Mouse (Mus musculus): ENCODE measurements around the gene Psmb2. TPM values are rescaled to one million over a fixed set of nuclear protein-coding genes. Genes with fewer than 3 reads are reported as not detected.
A peak's percentile ranks its signal among the peaks of the same experiment; 100 is the strongest.

The Psmb2 gene
- polyA plus RNA-seq, 1 experiment from 2014 or later = 594 TPM

DNA sequence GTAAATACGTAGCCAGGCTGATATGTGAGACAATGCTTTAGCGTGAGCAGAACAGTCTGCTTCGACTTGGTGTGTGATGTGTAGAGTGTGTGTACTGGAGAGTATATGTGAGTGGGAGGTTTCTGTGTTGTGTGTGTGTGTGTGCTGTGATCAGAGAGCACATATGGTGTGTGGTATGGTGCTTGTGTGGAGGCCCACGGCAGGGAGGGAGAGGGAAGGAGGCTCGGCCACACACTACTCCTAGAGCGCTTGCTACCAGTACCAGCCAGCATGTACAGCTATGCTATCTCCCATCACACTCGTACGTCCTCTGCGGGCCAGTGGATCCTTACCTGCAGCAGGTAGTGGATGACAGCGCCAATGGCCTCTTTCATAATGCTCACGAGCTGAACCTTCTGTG lies 72.1 kb downstream of the Psmb2 start:
- H3K27me3 ChIP-seq (replicated peaks; ENCODE audit: low read depth, poor library complexity, severe bottlenecking) = 0 out of 2 replicates have a peak, but pooled peaks cover 4% of the 10 kb centered on the region
- peak; percentile 6 for DNase-seq (ENCODE audit: low spot score)
- 92% methylated on average over 11 of the region's 11 CpGs for WGBS
- no peaks in the 10 kb centered on the region for H3K9me3 ChIP-seq
- H3K4me3 ChIP-seq = no peak overlapping the region
- H3K36me3 ChIP-seq (replicated peaks) = peaks cover 67% of the 10 kb centered on the region
- H3K27ac ChIP-seq (replicated peaks) = no peak overlapping the region
- H3K4me1 ChIP-seq = peaks cover 44% of the 10 kb centered on the region

DNA sequence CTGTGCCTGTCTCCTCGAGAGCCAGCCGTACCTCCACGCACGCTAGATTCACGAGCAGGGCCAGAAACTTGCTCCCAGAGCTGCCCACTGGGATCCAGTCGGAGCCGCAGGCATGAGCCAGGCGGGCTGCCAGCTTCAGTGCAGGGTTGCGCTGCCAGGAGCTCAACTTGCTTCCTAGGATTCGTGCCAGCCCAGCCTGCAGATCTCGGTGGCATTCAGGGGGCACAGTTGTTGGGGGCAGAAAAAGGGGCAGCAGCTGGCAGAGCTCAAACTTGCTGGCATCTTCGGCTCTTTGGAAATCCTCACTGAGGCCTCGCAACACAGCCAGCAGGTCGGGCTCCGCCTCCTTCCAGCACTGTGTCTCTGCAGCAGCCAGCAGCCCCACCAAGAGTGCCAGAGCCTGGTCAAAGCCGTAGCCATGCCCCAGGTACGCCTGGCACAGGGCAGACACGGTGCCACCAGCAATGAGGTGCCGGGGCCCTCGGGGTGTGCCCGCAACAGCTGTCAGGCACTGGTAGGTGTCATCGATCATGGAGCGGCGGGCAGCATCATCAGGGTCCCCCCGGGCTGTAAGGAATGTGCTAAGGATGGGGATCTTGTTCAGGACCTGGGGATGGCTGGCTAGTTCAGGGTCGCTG lies 72.7 kb downstream of the Psmb2 start:
- Histone ChIP-seq H3K36me3 (replicated peaks) (peaks cover 61% of the 10 kb centered on the region), H3K27ac (replicated peaks) (no peak overlapping the region), H3K4me1 (peaks cover 47% of the 10 kb centered on the region), H3K27me3 (replicated peaks; ENCODE audit: low read depth, poor library complexity, severe bottlenecking) (no peaks in the 10 kb centered on the region), H3K9me3 (no peaks in the 10 kb centered on the region), H3K4me3 (peak overlapping the region; percentile 11; the same call in 1 of the 2 replicates)
- WGBS = 93% methylated on average over 26 of the region's 26 CpGs
- DNase-seq (ENCODE audit: low spot score) = no peak

DNA sequence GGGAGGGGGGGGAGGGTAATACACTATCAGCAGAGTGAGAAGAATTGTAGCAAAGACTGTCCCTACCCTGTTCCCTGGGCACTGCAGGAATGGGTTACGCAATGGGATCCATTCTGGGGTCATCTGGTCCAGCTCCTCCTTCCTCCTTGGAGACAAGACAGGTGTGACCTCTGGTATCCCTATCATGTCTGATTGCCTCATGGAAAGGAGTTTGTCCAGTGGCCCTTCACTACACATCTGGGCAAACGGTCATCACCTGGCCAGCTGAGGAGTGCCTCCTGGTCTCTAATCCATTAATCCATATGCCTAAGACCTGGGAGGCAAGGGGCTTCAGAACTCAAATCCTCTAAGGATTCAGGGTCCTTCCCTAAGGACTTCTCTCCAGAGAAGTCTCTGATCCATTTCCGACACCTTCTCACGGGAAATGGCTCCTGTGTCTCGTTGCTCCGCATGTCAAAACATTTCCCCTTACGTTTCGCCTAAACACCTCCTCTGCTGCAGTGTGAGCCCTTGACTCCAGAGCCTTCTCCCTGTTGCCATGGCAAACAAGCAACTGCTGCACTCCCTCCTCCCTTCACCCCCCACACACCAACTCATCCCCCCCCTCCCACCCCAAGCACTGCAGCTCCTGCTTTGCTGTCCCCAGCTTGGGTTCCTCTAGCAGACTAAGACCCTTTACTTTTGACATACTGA lies 73.6 kb downstream of the Psmb2 start:
- peak overlapping the region; percentile 89 for H3K4me3 ChIP-seq
- peaks cover 45% of the 10 kb centered on the region for H3K4me1 ChIP-seq
- 83% methylated on average over 8 of the region's 8 CpGs for WGBS
- no peak for DNase-seq (ENCODE audit: low spot score)
- H3K36me3 ChIP-seq (replicated peaks) = peaks cover 53% of the 10 kb centered on the region
- H3K27ac ChIP-seq (replicated peaks) = no peak overlapping the region
- H3K27me3 ChIP-seq (replicated peaks; ENCODE audit: low read depth, poor library complexity, severe bottlenecking) = no peaks in the 10 kb centered on the region
- no peaks in the 10 kb centered on the region for H3K9me3 ChIP-seq

DNA sequence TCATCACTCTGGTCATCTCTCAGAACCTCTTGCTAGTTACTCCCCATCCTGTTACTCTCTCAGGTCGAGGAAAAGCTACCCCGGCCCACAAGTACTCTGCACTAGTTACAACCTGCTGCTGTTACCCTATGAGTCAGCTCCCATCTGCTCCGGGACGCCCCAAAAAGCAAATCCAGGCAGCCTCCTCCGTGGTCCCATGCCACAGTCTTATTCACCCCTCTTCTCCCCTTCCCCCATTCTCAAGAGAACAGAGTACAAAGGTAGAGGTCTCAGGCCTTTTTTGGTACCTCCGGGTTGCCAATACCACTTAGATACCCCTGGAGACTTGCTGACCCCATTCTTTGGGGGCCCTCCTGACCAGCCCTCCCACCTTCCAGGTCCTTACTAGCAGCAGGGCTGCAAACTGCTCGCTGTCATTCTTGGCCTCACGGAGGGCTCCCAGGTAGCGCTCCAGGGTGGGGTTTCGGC lies 74.2 kb downstream of the Psmb2 start:
- Histone ChIP-seq H3K27me3 (replicated peaks; ENCODE audit: low read depth, poor library complexity, severe bottlenecking) (no peaks in the 10 kb centered on the region), H3K9me3 (no peaks in the 10 kb centered on the region), H3K27ac (replicated peaks) (peak overlapping the region; percentile 95; the same call in 1 of the 2 replicates), H3K4me1 (peaks cover 45% of the 10 kb centered on the region), H3K36me3 (replicated peaks) (peaks cover 47% of the 10 kb centered on the region), H3K4me3 (peak overlapping the region; percentile 89)
- DNase-seq (ENCODE audit: low spot score) = no peak
- WGBS = 57% methylated on average over 10 of the region's 10 CpGs

DNA sequence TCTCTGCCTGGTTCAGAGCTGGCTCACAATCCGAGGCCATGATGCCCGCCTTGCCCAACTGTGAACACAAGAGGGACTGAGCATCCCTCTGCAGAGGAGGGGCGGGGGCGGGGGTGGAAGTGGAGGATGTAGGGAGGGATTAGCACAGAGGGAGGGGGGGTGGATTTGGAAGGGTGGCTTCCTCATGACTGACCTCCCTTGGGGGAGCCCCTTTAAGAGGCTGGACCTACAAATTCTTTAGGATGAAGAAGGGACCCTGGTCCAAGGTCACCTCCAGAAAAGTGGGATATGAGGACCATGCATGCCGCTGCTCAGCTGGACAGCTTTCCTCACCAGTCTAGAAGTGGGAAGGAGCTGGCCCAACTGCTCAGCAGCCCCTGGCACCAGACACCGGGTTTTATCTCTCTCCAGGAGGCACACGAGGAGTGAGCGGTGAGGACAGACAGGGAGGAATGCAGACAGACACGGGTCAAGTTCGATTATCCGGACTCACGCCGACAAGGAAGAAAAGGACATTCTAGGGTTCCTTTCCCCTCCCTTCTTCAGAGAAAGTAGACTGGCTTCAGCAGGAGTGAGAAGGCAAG lies 74.7 kb downstream of the Psmb2 start:
- no peaks in the 10 kb centered on the region for H3K27me3 ChIP-seq (replicated peaks; ENCODE audit: low read depth, poor library complexity, severe bottlenecking)
- no peaks in the 10 kb centered on the region for H3K9me3 ChIP-seq
- H3K36me3 ChIP-seq (replicated peaks) = peaks cover 46% of the 10 kb centered on the region
- H3K4me1 ChIP-seq = peaks cover 45% of the 10 kb centered on the region
- peak overlapping the region; percentile 89 for H3K4me3 ChIP-seq
- peak; percentile 34 for DNase-seq (ENCODE audit: low spot score)
- 4% methylated on average over 13 of the region's 13 CpGs for WGBS
- peak overlapping the region; percentile 95 for H3K27ac ChIP-seq (replicated peaks)

DNA sequence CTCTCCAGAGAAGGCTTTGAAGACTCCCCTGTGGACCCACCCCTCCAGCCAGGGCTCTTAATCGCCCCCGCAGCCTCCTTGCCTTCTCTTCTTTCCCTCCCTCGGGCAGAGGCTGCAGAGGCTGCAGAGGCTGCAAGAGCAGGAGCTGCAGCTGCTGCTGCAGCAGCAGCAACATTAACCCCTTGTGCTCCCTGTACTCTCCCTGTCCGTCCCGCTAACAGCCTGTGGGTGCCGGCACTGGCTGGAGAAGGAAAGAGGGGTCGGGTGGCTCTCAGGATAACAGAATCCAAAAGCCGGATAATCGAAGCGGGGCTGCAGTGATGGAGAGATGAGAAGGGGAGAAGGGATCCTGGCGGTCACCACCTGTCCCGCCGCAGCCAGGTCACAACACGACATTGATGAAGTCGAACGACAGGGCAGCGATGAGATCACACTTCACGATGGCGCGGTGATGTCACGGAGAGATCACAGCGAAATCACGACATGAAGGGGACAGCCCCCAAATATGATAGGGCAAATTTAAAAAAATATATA lies 75.2 kb downstream of the Psmb2 start:
- H3K27me3 ChIP-seq (replicated peaks; ENCODE audit: low read depth, poor library complexity, severe bottlenecking) = no peaks in the 10 kb centered on the region
- H3K4me1 ChIP-seq = peaks cover 45% of the 10 kb centered on the region
- peak; percentile 60 for DNase-seq (ENCODE audit: low spot score)
- H3K36me3 ChIP-seq (replicated peaks) = peaks cover 44% of the 10 kb centered on the region
- no peaks in the 10 kb centered on the region for H3K9me3 ChIP-seq
- peak overlapping the region; percentile 95 for H3K27ac ChIP-seq (replicated peaks)
- WGBS = under 1% methylated on average over 23 of the region's 23 CpGs
- peak overlapping the region; percentile 89 for H3K4me3 ChIP-seq

DNA sequence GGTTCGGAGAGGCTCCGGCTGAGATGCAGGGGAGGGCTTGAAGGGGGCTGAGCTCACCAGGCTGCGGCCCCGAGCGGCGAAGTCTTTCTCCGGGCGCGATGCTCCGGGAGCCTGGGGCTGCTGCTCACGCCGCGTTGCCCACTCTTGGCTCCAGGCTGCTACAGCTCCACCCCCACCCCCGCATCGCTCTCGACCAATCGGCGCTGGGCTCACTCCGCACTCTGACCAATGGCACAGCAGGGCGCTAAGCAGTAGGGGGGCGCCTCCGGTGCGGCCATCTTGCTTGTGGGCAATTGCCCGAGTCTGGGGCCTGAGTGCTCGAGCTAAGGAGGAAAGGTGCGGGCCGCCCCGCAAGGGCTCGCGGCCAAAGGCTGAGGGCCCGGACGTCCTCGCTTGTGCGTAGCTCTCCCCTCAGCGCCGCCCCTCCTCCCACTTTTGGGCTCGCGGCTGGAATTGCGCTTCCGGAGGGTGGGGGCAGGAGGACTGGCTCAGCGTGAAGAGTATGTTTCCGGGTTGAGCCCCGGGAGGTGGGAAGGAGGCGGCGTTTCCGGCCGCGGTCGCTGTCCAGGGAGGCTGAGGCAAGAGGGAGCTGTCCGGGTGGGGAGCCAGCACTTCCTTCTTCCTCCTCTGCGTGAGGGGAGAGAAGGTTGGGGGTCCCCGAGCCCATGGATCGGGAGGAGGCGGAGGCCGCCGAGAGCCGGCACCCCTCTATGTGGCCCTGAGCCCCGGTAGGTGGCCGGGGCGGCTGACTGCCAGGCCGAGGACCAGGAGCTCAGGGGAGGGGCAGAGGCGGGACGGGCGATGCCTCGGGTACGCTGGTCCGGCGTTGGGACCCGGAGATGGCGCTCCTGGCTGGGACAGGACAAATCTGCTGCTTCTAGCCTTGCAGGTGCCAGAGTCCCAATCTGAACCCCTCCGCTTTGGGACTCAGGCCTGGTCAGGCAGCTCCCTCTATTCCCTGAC lies 76.1 kb downstream of the Psmb2 start, which contains the start of the genes Ncdn and AU040320:
Gene Ncdn, minus strand, starts transcription at position 171 of the 963 bp plus-strand sequence.
Gene AU040320, plus strand, starts transcription at position 277 of the 963 bp plus-strand sequence.
- Histone ChIP-seq H3K27ac (replicated peaks) (peak within 1 kb of the TSS; percentile 95), H3K4me3 (peak within 1 kb of the TSS; percentile 89), H3K36me3 (replicated peaks) (peaks cover 44% of the 10 kb centered on the region), H3K27me3 (replicated peaks; ENCODE audit: low read depth, poor library complexity, severe bottlenecking) (no peaks in the 10 kb centered on the region), H3K4me1 (peaks cover 45% of the 10 kb centered on the region), H3K9me3 (no peaks in the 10 kb centered on the region)
- WGBS = under 1% methylated on average over 71 of the region's 71 CpGs
- DNase-seq (ENCODE audit: low spot score) = peak; percentile 99

DNA sequence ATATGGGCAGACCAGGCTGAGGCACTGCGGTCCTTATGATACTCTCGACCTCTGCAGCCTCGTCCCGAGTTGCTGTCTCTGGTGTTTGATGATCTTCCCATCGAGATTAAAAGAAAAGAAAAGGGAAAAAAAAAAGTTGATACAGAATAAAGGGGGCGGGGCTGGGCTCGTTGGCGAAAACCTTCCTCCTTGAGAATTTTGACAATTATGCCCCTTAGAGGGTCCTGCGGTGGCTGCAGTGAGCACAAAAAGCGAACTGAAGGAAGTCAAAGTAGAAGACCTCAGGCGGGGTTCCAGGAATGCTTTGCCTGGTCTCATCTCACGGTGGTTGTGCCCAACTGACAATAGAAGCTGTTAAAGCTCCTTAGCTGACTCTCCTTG lies 76.8 kb downstream of the Psmb2 start:
- no peaks in the 10 kb centered on the region for H3K9me3 ChIP-seq
- no peak for DNase-seq (ENCODE audit: low spot score)
- WGBS = 1% methylated on average over 12 of the region's 12 CpGs
- H3K27me3 ChIP-seq (replicated peaks; ENCODE audit: low read depth, poor library complexity, severe bottlenecking) = no peaks in the 10 kb centered on the region
- peaks cover 38% of the 10 kb centered on the region for H3K36me3 ChIP-seq (replicated peaks)
- H3K4me1 ChIP-seq = peaks cover 45% of the 10 kb centered on the region
- peak overlapping the region; percentile 95 for H3K27ac ChIP-seq (replicated peaks)
- peak overlapping the region; percentile 89 for H3K4me3 ChIP-seq

DNA sequence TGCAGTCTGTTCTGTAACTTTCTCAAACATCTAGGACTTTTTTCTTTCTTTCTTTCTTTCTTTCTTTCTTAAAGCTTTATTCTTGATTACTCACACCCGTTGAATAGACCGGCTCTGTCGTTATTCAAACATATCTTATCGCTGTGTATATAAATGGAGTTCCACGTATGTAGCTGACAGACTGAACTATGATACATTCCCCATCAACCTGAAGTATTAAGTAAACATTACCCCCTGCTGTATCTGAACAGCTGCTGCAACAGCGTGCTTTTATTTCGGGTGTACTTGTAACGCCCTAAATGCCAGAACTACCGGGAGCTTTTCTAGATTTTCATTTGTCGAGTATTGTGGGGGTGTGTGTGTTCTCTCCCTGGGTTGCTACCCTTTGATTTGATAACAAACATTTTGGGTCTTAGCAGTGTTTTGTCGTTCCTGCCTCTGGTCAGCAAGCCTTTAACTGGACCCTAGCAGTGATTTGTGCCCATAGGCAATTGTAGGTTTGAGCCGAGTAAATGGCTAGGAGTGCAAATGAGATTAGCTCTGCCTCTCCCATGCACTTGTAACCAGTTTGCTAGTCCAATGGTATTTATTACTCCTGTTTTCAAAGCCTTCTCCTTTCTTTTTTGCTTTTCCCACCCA lies 77.4 kb downstream of the Psmb2 start:
- no peaks in the 10 kb centered on the region for H3K9me3 ChIP-seq
- H3K4me3 ChIP-seq = peak overlapping the region; percentile 89
- H3K27ac ChIP-seq (replicated peaks) = no peak overlapping the region
- peaks cover 36% of the 10 kb centered on the region for H3K36me3 ChIP-seq (replicated peaks)
- no peaks in the 10 kb centered on the region for H3K27me3 ChIP-seq (replicated peaks; ENCODE audit: low read depth, poor library complexity, severe bottlenecking)
- H3K4me1 ChIP-seq = peaks cover 41% of the 10 kb centered on the region
- WGBS = 58% methylated on average over 12 of the region's 12 CpGs
- no peak for DNase-seq (ENCODE audit: low spot score)

DNA sequence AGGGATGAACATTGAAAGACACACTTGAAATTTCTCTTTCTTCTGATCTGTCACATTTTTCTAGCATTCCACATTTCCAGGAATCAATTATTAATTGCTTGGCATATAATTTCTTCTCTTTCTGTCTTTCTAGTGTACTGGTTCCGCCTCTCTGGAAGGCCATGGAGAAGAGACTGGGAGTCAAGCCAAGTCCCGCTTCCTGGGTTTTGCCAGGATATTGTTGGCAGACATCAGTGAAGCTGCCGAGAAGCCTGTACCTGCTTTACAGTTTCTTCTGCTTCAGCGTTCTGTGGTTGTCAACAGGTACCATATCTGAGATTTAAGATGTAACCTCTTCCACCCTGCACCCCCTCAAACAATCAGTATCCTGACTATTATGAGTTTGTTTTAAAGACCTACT lies 79.3 kb downstream of the Psmb2 start:
- 93% methylated on average over 4 of the region's 4 CpGs for WGBS
- peaks cover 24% of the 10 kb centered on the region for H3K4me1 ChIP-seq
- H3K27me3 ChIP-seq (replicated peaks; ENCODE audit: low read depth, poor library complexity, severe bottlenecking) = no peaks in the 10 kb centered on the region
- DNase-seq (ENCODE audit: low spot score) = no peak
- H3K27ac ChIP-seq (replicated peaks) = no peak overlapping the region
- no peak overlapping the region for H3K4me3 ChIP-seq
- no peaks in the 10 kb centered on the region for H3K9me3 ChIP-seq
- peaks cover 38% of the 10 kb centered on the region for H3K36me3 ChIP-seq (replicated peaks)

DNA sequence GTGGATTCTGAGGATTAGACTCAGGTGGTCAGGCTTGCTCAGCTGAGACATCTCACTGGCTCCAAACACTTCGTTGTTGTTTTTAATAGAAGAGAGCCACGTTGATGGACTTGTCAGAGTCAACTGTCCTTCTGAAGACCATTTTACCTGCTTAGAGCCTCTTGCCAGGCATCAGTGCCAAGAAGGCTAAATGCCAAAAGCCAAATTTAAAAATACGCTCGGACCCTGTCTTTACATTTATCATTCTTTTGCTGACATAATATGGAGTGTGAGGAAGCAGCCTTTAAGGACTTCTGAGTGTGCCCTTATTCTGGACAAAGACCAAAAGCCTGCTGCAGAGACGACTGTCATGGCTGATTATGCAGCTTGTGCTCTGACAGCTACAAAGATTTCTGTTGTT lies 80.9 kb downstream of the Psmb2 start:
- Histone ChIP-seq H3K4me3 (no peak overlapping the region), H3K4me1 (peaks cover 14% of the 10 kb centered on the region), H3K9me3 (no peaks in the 10 kb centered on the region), H3K27ac (replicated peaks) (no peak overlapping the region), H3K27me3 (replicated peaks; ENCODE audit: low read depth, poor library complexity, severe bottlenecking) (no peaks in the 10 kb centered on the region), H3K36me3 (replicated peaks) (peaks cover 47% of the 10 kb centered on the region)
- no peak for DNase-seq (ENCODE audit: low spot score)
- WGBS = 86% methylated on average over 5 of the region's 5 CpGs

All from embryonic facial prominence, embryonic 10.5 days (tissue).